Mouse (Mus musculus) lung, embryonic 16.5 days (tissue): ENCODE data around the gene Tlk2. TPM values are rescaled to one million over a fixed set of nuclear protein-coding genes. Genes with fewer than 3 reads are reported as not detected.

ENCODE experiments used
- ATAC-seq: fragments of 200-750 bp; cut with Nextera tagmentation; 2 replicates; pipeline ENCODE4 v1.8.0; 2017; ENCODE audit warnings: low read depth, mild to moderate bottlenecking, moderate library complexity
- H3K27ac ChIP-seq: fragments of 300-500 bp; sonication (generic); 2 replicates; pipeline ENCODE4 v1.5.1; 2014; ENCODE audit warnings: mild to moderate bottlenecking, control low read depth, low read length
- H3K27me3 ChIP-seq: fragments of 300-500 bp; sonication (generic); 2 replicates; pipeline ENCODE4 v1.6.1; 2014; ENCODE audit warnings: low read depth, low read length, mixed read lengths; ENCODE audit not compliant: control insufficient read depth, insufficient read depth
- H3K36me3 ChIP-seq: fragments of 300-500 bp; sonication (generic); 2 replicates; pipeline ENCODE4 v1.6.1; 2014; ENCODE audit warnings: low read length; ENCODE audit not compliant: control insufficient read depth, insufficient read depth
- H3K4me1 ChIP-seq: fragments of 300-500 bp; sonication (generic); replicated peaks from 2 replicates; pipeline ENCODE4 v1.6.1; 2014; ENCODE audit warnings: low read length, mixed read lengths; ENCODE audit not compliant: control insufficient read depth, insufficient read depth
- H3K4me2 ChIP-seq: fragments of 300-500 bp; sonication (generic); 2 replicates; pipeline ENCODE4 v1.6.1; 2014; ENCODE audit warnings: low read depth, low read length, control low read depth
- H3K4me3 ChIP-seq: fragments of 300-500 bp; sonication (generic); 2 replicates; pipeline ENCODE4 v1.5.1; 2014; ENCODE audit warnings: mild to moderate bottlenecking, low read length, control low read depth
- H3K9ac ChIP-seq: fragments of 300-500 bp; sonication (generic); 2 replicates; pipeline ENCODE4 v1.6.1; 2014; ENCODE audit warnings: low read length, control low read depth
- H3K9me3 ChIP-seq: fragments of 300-500 bp; sonication (generic); 2 replicates; pipeline ENCODE4 v1.6.1; 2016; ENCODE audit warnings: low read length; ENCODE audit not compliant: control insufficient read depth
- WGBS: fragments of 180-500 bp; shearing (Covaris S2); extraction: QIAGEN DNeasy Blood & Tissue Kit; methylation state at CpG from one replicate; pipeline ENCODE4 v1.1.7; 2014; 5-methylcytosine and 5-hydroxymethylcytosine counted together
- polyA plus RNA-seq: library from polyadenylated mRNA; unstranded; fragments of >200 nt; fragmentation: Nextera tagmentation; extraction: Ambion mirVana; gene quantifications from 2 replicates; pipeline ENCODE4 v1.2.1, GENCODE M21; 2015

Gene Tlk2
- polyA plus RNA-seq, 1 experiment from 2014 or later: 11.6 TPM

- peak overlapping the region; percentile 97 for H3K27ac ChIP-seq
- WGBS: 0% methylated on average over 46 of the region's 60 CpGs
- H3K9me3 ChIP-seq: no peaks in the 10 kb centered on the region
- peaks cover 15% of the 10 kb centered on the region for H3K4me1 ChIP-seq
- peak overlapping the region; percentile 94 for H3K9ac ChIP-seq
- H3K4me3 ChIP-seq: peak overlapping the region; percentile 79
- peak overlapping the region; percentile 90 for H3K4me2 ChIP-seq
- peak; percentile 98 for ATAC-seq
- H3K27me3 ChIP-seq: no peaks in the 10 kb centered on the region
- peaks cover 16% of the 10 kb centered on the region for H3K36me3 ChIP-seq
Measured at GRCm38 (mm10) chr11:105181126-105181637, 2.6 kb downstream of the Tlk2 start.

DNA sequence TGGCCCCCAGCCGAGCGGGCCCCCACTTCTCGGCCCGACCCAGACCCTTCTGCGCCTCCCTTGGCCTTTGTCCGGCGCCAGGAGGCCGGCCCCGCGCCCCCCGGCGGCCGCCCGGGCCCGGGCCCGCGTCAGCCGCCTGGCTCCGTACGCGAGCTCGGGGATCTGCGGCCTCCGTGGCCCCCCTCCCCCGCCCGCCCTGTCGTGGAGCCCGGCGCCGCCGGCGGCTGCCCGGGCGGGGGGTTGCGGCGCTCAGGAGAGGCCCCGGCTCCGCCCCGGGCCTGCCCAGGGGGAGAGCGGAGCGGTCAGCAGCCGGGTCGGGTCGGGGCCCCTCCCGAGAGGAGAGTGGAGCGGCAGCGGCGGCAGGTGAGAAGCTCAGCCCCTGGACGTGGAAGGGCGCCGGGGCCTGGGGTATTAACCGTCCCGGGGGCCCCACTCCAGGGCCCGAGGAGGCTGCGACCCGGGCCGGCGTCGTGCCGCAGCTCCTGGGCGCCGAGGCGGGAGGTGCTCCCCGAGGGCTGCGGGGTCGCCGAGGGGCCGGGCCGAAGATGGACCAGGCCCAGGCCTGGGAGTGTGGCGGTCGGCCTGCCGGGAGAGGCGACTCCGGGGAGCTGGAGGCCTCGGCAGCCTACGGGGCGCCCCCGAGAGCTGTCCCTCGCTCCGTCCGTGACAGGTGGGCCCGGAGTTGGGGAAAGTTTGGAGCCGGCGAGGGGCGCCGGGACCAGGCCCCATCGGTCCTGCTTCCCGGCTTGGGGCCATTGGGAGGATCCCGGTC lies 3.3 kb downstream of the Tlk2 start:
- 3% methylated on average over 81 of the region's 89 CpGs for WGBS
- no peaks in the 10 kb centered on the region for H3K27me3 ChIP-seq
- H3K4me3 ChIP-seq: peak overlapping the region; percentile 79
- H3K27ac ChIP-seq: peak overlapping the region; percentile 91
- H3K4me2 ChIP-seq: peak overlapping the region; percentile 52
- peak overlapping the region; percentile 94 for H3K9ac ChIP-seq
- no peaks in the 10 kb centered on the region for H3K9me3 ChIP-seq
- H3K36me3 ChIP-seq: peaks cover 16% of the 10 kb centered on the region
- peak; percentile 55 for ATAC-seq
- H3K4me1 ChIP-seq: peaks cover 15% of the 10 kb centered on the region

- Histone ChIP-seq H3K4me2 (peak overlapping the region; percentile 52), H3K9me3 (no peaks in the 10 kb centered on the region), H3K9ac (peak overlapping the region; percentile 94), H3K27ac (peak overlapping the region; percentile 91), H3K4me1 (peaks cover 15% of the 10 kb centered on the region), H3K27me3 (no peaks in the 10 kb centered on the region), H3K36me3 (peaks cover 12% of the 10 kb centered on the region), H3K4me3 (peak overlapping the region; percentile 79)
- no peak for ATAC-seq
- WGBS: 3% methylated on average over 4 of the region's 4 CpGs
Measured at GRCm38 (mm10) chr11:105182461-105182855, 3.9 kb downstream of the Tlk2 start.

DNA sequence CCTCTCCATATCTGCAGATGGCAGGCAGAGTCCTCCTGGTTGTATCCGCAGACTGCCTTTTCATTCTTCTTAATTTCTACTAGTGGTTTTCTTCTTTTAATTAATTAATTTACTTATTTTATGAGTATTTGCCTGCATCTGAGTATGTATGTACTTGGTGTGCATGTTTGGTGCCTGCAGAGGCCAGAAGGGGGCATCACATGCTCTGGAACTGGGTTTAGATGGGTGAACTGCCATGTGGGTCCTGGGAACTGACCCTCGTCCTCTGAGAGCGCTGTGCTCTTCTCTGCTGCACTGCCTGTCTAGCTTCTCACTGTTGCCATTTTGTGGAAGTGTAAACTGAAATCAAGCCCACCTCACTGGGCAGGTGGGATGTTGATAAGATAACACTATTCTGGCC lies 6.1 kb downstream of the Tlk2 start:
- Histone ChIP-seq H3K9me3 (no peaks in the 10 kb centered on the region), H3K4me3 (no peak overlapping the region), H3K27ac (no peak overlapping the region), H3K27me3 (no peaks in the 10 kb centered on the region), H3K4me1 (peaks cover 8% of the 10 kb centered on the region), H3K4me2 (no peak overlapping the region), H3K36me3 (peaks cover 8% of the 10 kb centered on the region), H3K9ac (no peak overlapping the region)
- WGBS: 93% methylated on average over 3 of the region's 3 CpGs
- ATAC-seq: no peak

DNA sequence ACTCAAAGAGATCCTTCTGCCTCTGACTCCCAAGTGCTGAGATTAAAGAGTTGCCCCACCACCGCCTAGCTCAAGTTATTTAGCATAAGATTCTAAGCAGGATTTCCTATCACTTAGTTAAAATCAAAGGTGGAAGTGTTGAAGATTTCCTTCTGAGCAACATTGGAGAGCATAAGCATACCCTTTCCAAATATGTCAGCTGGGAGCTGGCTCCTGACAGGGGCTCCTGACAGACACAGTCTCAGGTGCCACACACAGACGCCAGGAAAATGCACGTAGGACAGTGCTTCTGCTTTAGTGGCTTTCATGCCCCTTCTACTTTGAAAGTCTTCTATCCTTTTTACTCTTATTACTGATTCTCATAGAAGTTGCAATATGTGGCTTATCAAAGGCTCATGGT lies 13.6 kb downstream of the Tlk2 start:
- Histone ChIP-seq H3K27me3 (no peaks in the 10 kb centered on the region), H3K4me2 (no peak overlapping the region), H3K36me3 (no peaks in the 10 kb centered on the region), H3K9me3 (no peaks in the 10 kb centered on the region), H3K4me3 (no peak overlapping the region), H3K27ac (no peak overlapping the region), H3K4me1 (no peaks in the 10 kb centered on the region), H3K9ac (no peak overlapping the region)
- ATAC-seq: no peak
- 80% methylated on average over 3 of the region's 3 CpGs for WGBS

DNA sequence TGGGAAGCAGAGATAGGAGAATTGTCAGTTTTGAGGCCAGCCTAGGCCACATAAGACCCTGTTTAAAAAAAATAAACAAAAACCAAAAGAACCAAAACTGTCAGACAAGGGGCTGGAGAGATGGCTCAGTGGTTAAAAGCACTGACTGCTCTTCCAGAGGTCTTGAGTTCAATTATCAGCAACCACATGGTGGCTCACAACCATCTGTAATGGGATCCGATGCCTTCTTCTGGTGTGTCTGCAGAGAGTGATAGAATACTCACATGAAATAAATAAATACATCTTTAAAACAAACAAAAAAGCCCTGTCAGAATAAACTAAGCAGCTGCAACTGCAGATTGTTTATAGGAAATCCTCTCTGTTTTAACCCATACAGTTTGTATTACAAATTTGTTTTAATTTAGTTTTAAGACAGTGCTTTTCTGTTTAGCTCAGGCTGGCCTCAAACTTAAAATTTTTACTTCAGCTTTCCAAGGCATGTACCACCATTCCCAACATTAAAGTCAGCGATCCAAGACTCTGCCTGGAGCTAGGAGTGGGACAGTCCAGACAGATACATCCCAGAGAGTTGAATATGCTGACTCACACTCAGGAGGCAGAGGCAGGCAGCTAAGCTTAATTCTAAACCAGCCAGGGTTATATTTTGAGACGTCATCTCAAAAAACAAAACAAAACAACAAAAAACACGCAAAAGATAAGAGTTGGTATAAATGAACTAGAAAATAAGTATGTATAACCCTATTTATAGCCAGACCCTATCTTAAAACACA lies 18.5 kb downstream of the Tlk2 start:
- H3K27me3 ChIP-seq: no peaks in the 10 kb centered on the region
- H3K9me3 ChIP-seq: no peaks in the 10 kb centered on the region
- no peak for ATAC-seq
- no peaks in the 10 kb centered on the region for H3K4me1 ChIP-seq
- 80% methylated on average over 4 of the region's 4 CpGs for WGBS
- H3K36me3 ChIP-seq: no peaks in the 10 kb centered on the region
- no peak overlapping the region for H3K4me2 ChIP-seq
- H3K4me3 ChIP-seq: no peak overlapping the region
- no peak overlapping the region for H3K27ac ChIP-seq
- H3K9ac ChIP-seq: no peak overlapping the region

DNA sequence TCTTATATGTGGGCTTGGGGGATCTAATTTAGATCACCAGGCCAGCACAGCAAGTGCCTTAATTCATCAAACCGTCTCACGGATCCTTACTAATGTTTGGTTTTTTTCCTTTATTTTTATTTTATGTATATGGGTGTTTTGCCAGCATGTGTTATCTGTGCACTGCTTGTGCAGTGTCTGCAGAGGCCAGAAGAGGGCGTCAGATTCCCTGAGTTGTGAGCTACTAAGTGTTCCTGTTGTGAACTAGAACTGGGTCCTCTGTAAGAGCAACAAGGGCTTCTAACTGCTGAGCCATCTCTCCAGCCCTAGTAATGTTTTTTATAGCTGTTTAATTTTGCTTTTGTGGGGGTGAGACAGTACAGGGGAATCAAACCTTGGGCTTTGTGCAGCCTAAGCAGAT lies 23.8 kb downstream of the Tlk2 start:
- no peak overlapping the region for H3K4me3 ChIP-seq
- no peaks in the 10 kb centered on the region for H3K4me1 ChIP-seq
- H3K4me2 ChIP-seq: no peak overlapping the region
- H3K9me3 ChIP-seq: no peaks in the 10 kb centered on the region
- H3K9ac ChIP-seq: no peak overlapping the region
- H3K36me3 ChIP-seq: no peaks in the 10 kb centered on the region
- WGBS: 56% methylated on average over 3 of the region's 3 CpGs
- H3K27me3 ChIP-seq: no peaks in the 10 kb centered on the region
- no peak for ATAC-seq
- H3K27ac ChIP-seq: no peak overlapping the region

DNA sequence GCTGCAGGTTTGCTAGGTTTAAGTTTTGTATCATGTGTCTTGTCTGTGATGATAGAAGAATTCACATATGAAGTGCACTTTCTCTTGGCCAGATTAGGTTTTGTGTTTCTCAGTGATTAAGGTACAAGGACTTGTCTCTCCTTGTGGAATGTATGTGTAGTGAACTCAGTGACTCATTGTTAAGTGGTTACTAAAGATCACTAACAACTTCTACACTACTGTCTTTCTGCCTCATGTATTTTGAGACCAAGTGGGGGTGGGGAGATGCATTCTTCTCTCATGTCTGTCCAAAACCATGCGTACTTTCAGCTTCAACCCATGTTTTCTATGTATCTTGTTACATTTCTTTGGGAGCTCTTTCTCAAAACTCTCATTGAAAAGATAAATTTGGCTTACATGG lies 31.4 kb downstream of the Tlk2 start:
- ATAC-seq: no peak
- 80% methylated on average over 1 of the region's 1 CpGs for WGBS

GRCm38 (mm10) chr11:105214257-105214656 lies 35.6 kb downstream of the Tlk2 start:
- no peak overlapping the region for H3K27ac ChIP-seq
- ATAC-seq: no peak
- WGBS: 95% methylated on average over 1 of the region's 1 CpGs
- H3K9me3 ChIP-seq: no peaks in the 10 kb centered on the region
- H3K27me3 ChIP-seq: no peaks in the 10 kb centered on the region
- peaks cover 3% of the 10 kb centered on the region for H3K4me1 ChIP-seq
- H3K9ac ChIP-seq: no peak overlapping the region
- H3K36me3 ChIP-seq: peaks cover 11% of the 10 kb centered on the region
- no peak overlapping the region for H3K4me2 ChIP-seq
- H3K4me3 ChIP-seq: no peak overlapping the region

More for the DNA sequence above, 31.4 kb downstream of the Tlk2 start:
- Histone ChIP-seq H3K9me3 (no peaks in the 10 kb centered on the region), H3K27ac (no peak overlapping the region), H3K4me1 (no peaks in the 10 kb centered on the region), H3K27me3 (no peaks in the 10 kb centered on the region), H3K9ac (no peak overlapping the region), H3K4me2 (no peak overlapping the region), H3K36me3 (peaks cover 16% of the 10 kb centered on the region), H3K4me3 (no peak overlapping the region)
